8 mouse cellular contexts compared by ENCODE assay signal in genomic region chr5:27790086-27790909, GRCm38 (mm10). TPM values are rescaled to one million over a fixed set of nuclear protein-coding genes. Genes with fewer than 3 reads are reported as not detected.
DNase-seq lines count a peak whose midpoint lies in the region; ATAC-seq and TF ChIP-seq lines count a peak whose summit lies in the region.

No protein-coding gene starts in this region.

- peak overlapping the region; percentile 80 for H3K4me3 ChIP-seq in liver, adult 2 months (ENCODE audit: insufficient read depth, low read depth, low read length)
- H3K4me3 ChIP-seq in embryonic facial prominence, embryonic 13.5 days, result peak overlapping the region; percentile 78
- peak overlapping the region; percentile 71 for H3K4me3 ChIP-seq in hindbrain, embryonic 15.5 days
- H3K4me3 ChIP-seq in lung, embryonic 15.5 days, result peak overlapping the region; percentile 90
- H3K4me3 ChIP-seq in stomach, postnatal 0 days (ENCODE audit: low read depth, low read length), result peak overlapping the region; percentile 76

- ATAC-seq in embryonic facial prominence, embryonic 13.5 days (ENCODE audit: insufficient number of reproducible peaks, insufficient read depth, low FRiP score, low TSS enrichment, low read depth), result no peak; the same call in 1 of the 2 replicates
- no peak for ATAC-seq in hindbrain, embryonic 15.5 days (ENCODE audit: low FRiP score, low read depth)
- no peak for ATAC-seq in lung, embryonic 15.5 days (ENCODE audit: borderline replicate concordance, extremely low read depth, low FRiP score, low TSS enrichment)
- no peak for ATAC-seq in stomach, postnatal 0 days (ENCODE audit: low FRiP score, low TSS enrichment)

- peak; percentile 34 for DNase-seq in liver, adult 2 months (ENCODE audit: extremely low read depth, low read depth, low spot score)
- DNase-seq in liver, result no peak
- no peak for DNase-seq in stomach, postnatal 0 days (ENCODE audit: low spot score)
- no peak for DNase-seq in retina, embryonic 14.5 days (ENCODE audit: low spot score)
- no peak for DNase-seq in urinary bladder, postnatal 10 days (ENCODE audit: low spot score)

- H3K9ac ChIP-seq in liver, adult 2 months (ENCODE audit: low read depth, low read length), result peak overlapping the region; percentile 91
- peak overlapping the region; percentile 81 for H3K9ac ChIP-seq in embryonic facial prominence, embryonic 13.5 days
- peak overlapping the region; percentile 67 for H3K9ac ChIP-seq in hindbrain, embryonic 15.5 days
- H3K9ac ChIP-seq in lung, embryonic 15.5 days, result peak overlapping the region; percentile 83
- H3K9ac ChIP-seq in stomach, postnatal 0 days (ENCODE audit: low read length), result peak overlapping the region; percentile 84

- WGBS in liver, adult 2 months, result 15% methylated on average over 21 of the region's 21 CpGs
- WGBS in embryonic facial prominence, embryonic 13.5 days, result 28% methylated on average over 21 of the region's 21 CpGs
- WGBS in hindbrain, embryonic 15.5 days, result 29% methylated on average over 21 of the region's 21 CpGs
- 11% methylated on average over 21 of the region's 21 CpGs for WGBS in lung, embryonic 15.5 days
- 13% methylated on average over 21 of the region's 21 CpGs for WGBS in stomach, postnatal 0 days

- no peak for TF ChIP-seq POLR2A in liver, adult 2 months (IDR thresholded peaks at IDR 0.05; ENCODE audit: extremely low read depth, insufficient read depth, low read length)

- no peaks in the 10 kb centered on the region for H3K27me3 ChIP-seq in liver, adult 2 months (ENCODE audit: control insufficient read depth, insufficient read depth, low read length)
- H3K27me3 ChIP-seq in embryonic facial prominence, embryonic 13.5 days, result no peaks in the 10 kb centered on the region
- H3K27me3 ChIP-seq in hindbrain, embryonic 15.5 days, result no peaks in the 10 kb centered on the region
- H3K27me3 ChIP-seq in lung, embryonic 15.5 days, result no peaks in the 10 kb centered on the region
- H3K27me3 ChIP-seq in stomach, postnatal 0 days (ENCODE audit: control insufficient read depth, insufficient read depth, low read length), result no peaks in the 10 kb centered on the region

- H3K9me3 ChIP-seq in embryonic facial prominence, embryonic 13.5 days, result no peaks in the 10 kb centered on the region
- H3K9me3 ChIP-seq in hindbrain, embryonic 15.5 days, result no peaks in the 10 kb centered on the region
- no peaks in the 10 kb centered on the region for H3K9me3 ChIP-seq in lung, embryonic 15.5 days
- H3K9me3 ChIP-seq in stomach, postnatal 0 days (ENCODE audit: control insufficient read depth, low read length), result no peaks in the 10 kb centered on the region

- H3K27ac ChIP-seq in liver, adult 2 months (replicated peaks; ENCODE audit: insufficient read depth, low read depth, low read length), result no peak overlapping the region
- H3K27ac ChIP-seq in embryonic facial prominence, embryonic 13.5 days, result peak overlapping the region; percentile 94
- peak overlapping the region; percentile 98 for H3K27ac ChIP-seq in hindbrain, embryonic 15.5 days (replicated peaks)
- H3K27ac ChIP-seq in lung, embryonic 15.5 days, result peak overlapping the region; percentile 95
- peak overlapping the region; percentile 97 for H3K27ac ChIP-seq in stomach, postnatal 0 days (replicated peaks)

- peak overlapping the region; percentile 61 for H3K4me2 ChIP-seq in embryonic facial prominence, embryonic 13.5 days
- H3K4me2 ChIP-seq in hindbrain, embryonic 15.5 days, result peak overlapping the region; percentile 79
- peak overlapping the region; percentile 75 for H3K4me2 ChIP-seq in lung, embryonic 15.5 days
- peak overlapping the region; percentile 64 for H3K4me2 ChIP-seq in stomach, postnatal 0 days (replicated peaks; ENCODE audit: low read depth)

- peaks cover 18% of the 10 kb centered on the region for H3K36me3 ChIP-seq in liver, adult 2 months (ENCODE audit: control insufficient read depth, insufficient read depth, low read length)
- peaks cover 39% of the 10 kb centered on the region for H3K36me3 ChIP-seq in embryonic facial prominence, embryonic 13.5 days
- H3K36me3 ChIP-seq in hindbrain, embryonic 15.5 days, result peaks cover 30% of the 10 kb centered on the region
- peaks cover 36% of the 10 kb centered on the region for H3K36me3 ChIP-seq in lung, embryonic 15.5 days
- peaks cover 6% of the 10 kb centered on the region; the same call in 1 of the 2 replicates for H3K36me3 ChIP-seq in stomach, postnatal 0 days (ENCODE audit: control insufficient read depth, insufficient read depth, low read length)

- H3K79me2 ChIP-seq in liver, adult 2 months (ENCODE audit: control insufficient read depth, insufficient read depth, low read length), result peaks cover 2% of the 10 kb centered on the region; the same call in 1 of the 2 replicates

- no peak for TF ChIP-seq EP300 in stomach, postnatal 0 days (optimal IDR thresholded peaks at IDR 0.05)

- H3K4me1 ChIP-seq in liver, adult 2 months (ENCODE audit: control insufficient read depth, insufficient read depth, low read length), result peaks cover 7% of the 10 kb centered on the region
- peaks cover 12% of the 10 kb centered on the region for H3K4me1 ChIP-seq in embryonic facial prominence, embryonic 13.5 days
- H3K4me1 ChIP-seq in hindbrain, embryonic 15.5 days (replicated peaks), result peaks cover 29% of the 10 kb centered on the region
- H3K4me1 ChIP-seq in lung, embryonic 15.5 days, result peaks cover 24% of the 10 kb centered on the region
- peaks cover 4% of the 10 kb centered on the region; the same call in 1 of the 2 replicates for H3K4me1 ChIP-seq in stomach, postnatal 0 days (replicated peaks; ENCODE audit: control insufficient read depth, insufficient read depth)

- TF ChIP-seq CTCF in liver, adult 2 months (IDR thresholded peaks at IDR 0.05; ENCODE audit: low read depth, low read length), result no peak
- no peak for TF ChIP-seq CTCF in stomach, postnatal 0 days (IDR thresholded peaks at IDR 0.05; ENCODE audit: low read depth)

RNA-seq across cellular contexts. Expression of gene Paxip1, which starts 1.2 kb away (rescaled TPM):
- total RNA-seq in liver, adult 2 months (2014; rRNA removed), result 8.0 and 8.8 TPM in 2 replicates
- polyA plus RNA-seq in liver, adult 2 months (2012; rRNA removed), result 10.6 and 12.4 TPM in 2 replicates
- 36.0 and 41.6 TPM in 2 replicates for polyA plus RNA-seq in embryonic facial prominence, embryonic 13.5 days (2015; fragmentation: Nextera tagmentation; extraction: Ambion mirVana)
- polyA plus RNA-seq in hindbrain, embryonic 15.5 days (2015; fragmentation: Nextera tagmentation; extraction: Ambion mirVana), result 27.0 and 30.1 TPM in 2 replicates
- polyA plus RNA-seq in lung, embryonic 15.5 days (2015; fragmentation: Nextera tagmentation; extraction: Ambion mirVana), result 32.2 and 36.0 TPM in 2 replicates
- polyA plus RNA-seq in stomach, postnatal 0 days (2015; fragmentation: Nextera tagmentation; extraction: Ambion mirVana), result 7.9 and 9.3 TPM in 2 replicates

RNA-seq across cellular contexts. Expression of gene Htr5a, which starts 51.7 kb away (rescaled TPM):
- total RNA-seq in liver, adult 2 months (2014; rRNA removed), result not detected in 2 replicates
- not detected in 2 replicates for polyA plus RNA-seq in liver, adult 2 months (2012; rRNA removed)
- not detected in 2 replicates for polyA plus RNA-seq in embryonic facial prominence, embryonic 13.5 days (2015; fragmentation: Nextera tagmentation; extraction: Ambion mirVana)
- 1.5 and 1.6 TPM in 2 replicates for polyA plus RNA-seq in hindbrain, embryonic 15.5 days (2015; fragmentation: Nextera tagmentation; extraction: Ambion mirVana)
- not detected in 2 replicates for polyA plus RNA-seq in lung, embryonic 15.5 days (2015; fragmentation: Nextera tagmentation; extraction: Ambion mirVana)
- not detected in 2 replicates for polyA plus RNA-seq in stomach, postnatal 0 days (2015; fragmentation: Nextera tagmentation; extraction: Ambion mirVana)
